Mouse (Mus musculus) CD4-positive helper T cell, adult 2 months (primary cell): Measurements from ENCODE around the gene Gtf2ird1.

Source experiments
- DNase-seq: peaks from one replicate; pipeline ENCODE4 v3.0.0-alpha.2; 2012; ENCODE audit warnings: low read depth, missing footprints, low spot score

Gtf2ird1 gene

DNA sequence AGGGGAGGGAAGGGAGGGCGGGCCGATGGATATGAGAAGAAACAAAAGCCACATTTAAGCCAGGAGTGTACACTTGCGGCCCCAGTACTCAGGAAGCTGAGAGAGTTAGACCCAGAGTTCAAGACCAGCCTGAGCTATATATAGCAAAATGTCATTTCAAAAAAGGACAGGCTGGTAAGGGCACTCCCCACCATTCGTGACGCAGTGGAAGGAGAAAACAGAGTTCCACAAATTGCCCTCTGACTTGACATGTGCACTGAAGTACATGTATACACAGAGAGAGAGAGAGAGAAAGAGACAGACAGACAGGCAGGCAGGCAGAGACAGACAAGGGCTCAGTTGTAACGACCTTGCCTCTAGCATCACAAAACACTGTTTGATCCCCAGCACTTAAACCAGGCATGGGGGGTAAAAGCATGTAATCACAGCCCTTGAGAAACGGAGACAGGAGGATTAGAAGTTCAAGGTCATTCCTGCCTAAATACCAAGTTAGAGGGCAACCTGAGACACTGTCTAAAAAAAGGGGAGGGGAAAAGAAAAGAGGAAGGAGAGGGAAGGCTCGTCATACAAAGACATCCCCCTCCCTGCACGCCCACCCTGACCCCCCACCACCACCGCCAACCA lies 11.2 kb downstream of the Gtf2ird1 start:
- peak; percentile 45 for DNase-seq

GRCm38 (mm10) chr5:134444473-134444872 lies 12.0 kb downstream of the Gtf2ird1 start:
- peak; percentile 81 for DNase-seq

DNA sequence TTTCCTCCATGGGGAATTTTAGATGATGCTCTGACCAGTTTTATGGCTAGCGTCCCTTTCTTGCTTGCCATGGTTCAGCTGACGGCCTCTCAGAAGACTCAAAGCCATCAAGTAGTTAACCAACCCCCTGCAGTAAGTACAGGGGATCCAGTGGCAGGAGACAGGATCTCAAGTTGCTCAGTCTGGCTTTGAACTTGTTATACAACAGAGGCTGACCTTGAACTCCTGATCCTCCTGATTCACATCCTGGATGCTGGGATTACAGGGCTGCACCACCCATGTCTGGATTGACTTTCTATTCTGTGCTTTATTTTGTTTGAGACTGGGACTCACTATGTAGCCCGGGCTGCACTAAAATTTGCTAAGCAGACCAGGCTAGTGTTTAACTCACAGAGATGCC lies 14.4 kb downstream of the Gtf2ird1 start:
- no peak for DNase-seq

GRCm38 (mm10) chr5:134441105-134441504 lies 15.4 kb downstream of the Gtf2ird1 start:
- DNase-seq, result no peak

GRCm38 (mm10) chr5:134440098-134440497 lies 16.4 kb downstream of the Gtf2ird1 start:
- no peak for DNase-seq

GRCm38 (mm10) chr5:134439481-134439880 lies 17.0 kb downstream of the Gtf2ird1 start:
- DNase-seq, result no peak

DNA sequence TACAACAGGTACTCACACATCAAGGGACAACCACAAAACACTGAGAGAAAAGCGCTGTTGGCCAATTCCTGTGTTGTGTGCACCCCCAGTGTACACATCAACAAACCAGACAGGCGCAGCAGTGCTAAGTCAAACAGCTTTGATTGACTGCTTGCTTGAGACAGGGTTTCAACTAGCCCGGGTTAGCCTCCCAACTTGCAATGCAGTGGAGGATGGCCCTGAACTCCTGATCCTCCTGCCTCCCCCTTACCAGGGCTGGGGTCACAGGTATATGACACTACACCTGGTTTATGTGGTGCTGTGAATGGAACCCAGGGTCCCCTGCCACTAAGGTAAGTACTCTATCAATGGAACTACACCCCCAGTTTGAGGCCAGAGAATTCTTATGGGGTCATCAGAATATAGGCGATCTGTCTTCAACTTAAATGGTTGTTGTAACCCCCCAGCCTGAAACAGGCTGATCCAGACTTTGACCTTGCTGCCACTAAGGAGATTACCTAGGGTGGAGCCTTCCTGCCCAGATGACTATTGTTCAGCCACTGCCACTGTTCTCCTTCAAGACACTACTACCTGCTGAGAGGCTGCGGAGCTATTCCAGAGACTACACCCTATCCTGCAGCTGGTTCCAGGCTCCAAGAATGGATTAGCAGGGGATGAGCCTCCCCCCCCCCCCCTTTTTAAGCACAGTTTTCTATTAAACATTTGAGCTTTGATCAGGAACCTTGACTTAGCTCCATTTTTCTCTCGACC lies 17.7 kb downstream of the Gtf2ird1 start:
- DNase-seq, result no peak

DNA sequence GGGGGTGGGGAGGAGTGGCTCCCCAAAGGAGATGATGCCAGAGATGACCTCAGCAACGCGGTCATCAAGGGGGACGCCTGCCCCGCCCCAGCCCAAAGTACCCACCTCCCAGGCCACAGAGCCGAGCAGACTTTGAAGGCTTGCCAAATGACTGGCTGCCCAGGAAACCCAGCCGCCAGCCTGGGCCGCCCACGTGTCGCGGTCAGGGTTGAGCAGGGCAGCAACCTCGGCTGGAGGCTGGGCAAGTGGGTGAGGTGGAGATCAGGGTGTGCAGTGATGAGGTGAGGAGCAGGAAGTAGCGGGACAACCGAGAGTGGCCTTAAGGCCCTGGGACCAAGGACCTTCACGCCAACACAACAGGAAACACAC lies 19.1 kb downstream of the Gtf2ird1 start:
- DNase-seq, result peak; percentile 72

DNA sequence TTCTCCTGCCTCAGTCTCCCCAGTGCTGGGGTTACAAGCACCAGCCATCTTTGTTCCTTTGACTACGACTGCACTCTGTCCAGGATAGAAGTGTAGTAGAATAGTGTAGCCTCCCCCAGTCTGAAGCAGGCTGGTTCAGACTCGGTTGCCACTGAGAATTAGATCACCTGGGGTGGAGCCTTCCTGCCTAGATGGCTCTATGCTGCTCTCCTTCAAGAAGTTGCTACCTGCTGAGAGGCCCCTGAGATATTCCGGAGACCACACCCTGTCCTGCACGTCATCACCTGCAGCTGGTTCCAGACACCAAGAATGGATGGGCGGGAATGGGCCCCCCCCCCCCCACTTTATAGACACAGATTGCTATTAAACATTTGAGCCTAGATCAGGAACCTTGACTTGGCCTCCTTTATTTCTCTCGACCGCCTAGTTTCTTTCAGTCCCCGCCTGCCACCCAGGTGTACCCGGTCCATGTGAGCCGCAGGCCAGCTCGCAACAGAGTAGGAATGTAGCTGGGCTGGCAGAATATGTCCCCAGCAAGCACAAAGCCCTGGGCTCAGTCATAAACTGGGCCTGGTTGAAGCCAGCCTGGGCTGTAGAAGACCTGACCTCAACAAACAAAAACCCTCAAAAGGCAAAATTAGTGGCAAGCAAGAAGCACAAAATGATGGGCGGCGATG lies 19.6 kb downstream of the Gtf2ird1 start:
- no peak for DNase-seq

DNA sequence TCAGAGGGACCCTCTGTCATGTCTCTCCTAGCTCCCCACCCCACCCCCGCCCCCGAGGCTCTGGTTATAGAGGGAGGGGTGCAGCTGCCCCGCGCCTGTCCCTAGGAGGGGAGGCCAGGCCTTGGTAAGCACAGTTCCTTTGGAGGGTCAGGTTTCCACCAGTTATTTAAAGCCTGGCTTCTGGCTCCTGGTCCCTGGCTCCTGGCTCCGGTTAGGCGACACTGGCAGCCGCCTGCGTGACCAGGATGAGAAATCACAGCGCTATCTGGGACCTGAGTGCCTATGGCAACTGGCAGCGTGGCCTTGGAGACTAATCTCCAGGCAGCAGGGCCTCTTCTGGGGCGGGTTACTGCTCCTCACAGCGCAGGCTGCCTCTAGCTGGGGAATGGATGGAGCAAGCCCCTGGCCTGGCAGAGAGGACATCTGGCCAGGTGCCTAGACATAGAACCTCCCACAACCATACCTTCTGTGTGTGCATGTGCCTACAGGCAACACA lies 20.6 kb downstream of the Gtf2ird1 start:
- no peak for DNase-seq

DNA sequence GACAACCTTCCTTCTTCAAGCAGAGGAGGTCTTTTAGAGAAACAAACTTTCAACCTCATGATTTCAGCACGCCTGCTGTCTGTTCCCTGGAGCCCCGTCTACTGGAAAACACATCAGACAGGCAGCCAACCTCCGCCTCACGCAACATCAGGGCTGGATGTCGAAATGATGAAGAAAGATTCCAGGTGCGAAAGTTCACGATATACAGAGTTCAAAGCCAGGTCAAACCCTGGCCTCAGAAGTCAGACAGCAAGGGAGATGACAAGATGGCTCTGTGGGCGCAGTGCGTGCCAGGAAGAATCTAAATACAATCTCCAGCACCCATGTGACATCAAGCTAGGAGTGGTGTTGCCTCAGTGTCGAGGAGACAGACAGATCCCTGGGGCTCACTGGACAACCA lies 23.4 kb downstream of the Gtf2ird1 start:
- no peak for DNase-seq

DNA sequence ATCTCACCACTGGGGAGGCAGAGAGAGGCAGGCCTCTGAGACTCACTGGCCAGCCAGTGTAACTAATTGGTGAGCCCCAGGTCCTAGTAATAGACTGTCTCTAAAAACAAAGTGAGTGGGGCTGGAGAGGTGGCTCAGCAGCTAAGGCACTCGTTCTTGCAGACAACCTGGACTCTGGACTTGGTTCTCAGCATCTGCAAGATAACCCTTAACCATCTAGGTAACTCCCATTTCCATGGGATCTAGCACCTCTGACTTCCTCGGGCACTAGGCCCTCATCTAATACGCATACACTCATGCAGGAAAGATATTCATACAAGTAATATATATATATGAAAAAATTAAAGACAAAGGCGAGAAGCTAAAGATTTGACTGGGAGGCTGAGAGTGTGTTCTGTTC lies 26.4 kb downstream of the Gtf2ird1 start:
- no peak for DNase-seq

DNA sequence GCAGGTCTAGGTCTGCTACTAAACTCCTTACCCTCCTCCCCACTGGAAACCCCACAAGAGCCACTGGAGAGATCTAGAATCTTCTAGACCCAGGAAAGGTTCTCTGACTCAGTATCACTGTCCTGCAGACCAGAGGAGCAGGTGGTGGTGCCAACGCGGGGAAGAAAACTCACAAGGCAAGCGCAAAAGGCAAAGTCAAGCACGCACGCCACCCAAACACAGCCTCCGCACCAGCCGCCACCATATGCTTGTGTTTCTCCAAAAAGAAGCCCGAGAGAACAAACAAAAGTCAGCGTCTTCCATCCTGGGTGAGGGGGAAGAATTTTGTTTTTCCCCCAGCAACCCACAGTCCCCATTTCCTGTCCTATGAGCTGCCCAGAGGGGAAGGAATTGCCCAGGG lies 28.9 kb downstream of the Gtf2ird1 start:
- DNase-seq, result no peak

DNA sequence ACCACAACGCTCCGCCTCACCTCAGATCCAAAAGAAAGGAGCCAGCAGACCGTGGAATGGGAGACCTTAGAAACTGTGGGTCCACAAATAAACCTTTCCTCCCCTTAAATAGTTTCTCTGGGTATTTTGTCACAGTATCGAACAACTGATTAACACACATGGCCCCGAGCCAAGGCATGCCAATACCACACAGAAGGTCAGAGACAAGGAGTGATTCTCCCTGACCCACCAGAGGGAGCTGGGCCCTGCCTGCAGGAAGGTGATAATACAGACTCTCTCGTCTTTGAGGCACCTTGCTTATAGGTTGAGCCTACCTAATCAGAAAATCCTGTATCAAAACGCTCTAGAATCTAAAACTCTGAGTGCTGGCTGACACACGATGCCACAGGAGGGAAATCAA lies 30.9 kb downstream of the Gtf2ird1 start:
- no peak for DNase-seq

- no peak for DNase-seq
Observed at GRCm38 (mm10) chr5:134423930-134424329, 32.6 kb downstream of the Gtf2ird1 start.

DNA sequence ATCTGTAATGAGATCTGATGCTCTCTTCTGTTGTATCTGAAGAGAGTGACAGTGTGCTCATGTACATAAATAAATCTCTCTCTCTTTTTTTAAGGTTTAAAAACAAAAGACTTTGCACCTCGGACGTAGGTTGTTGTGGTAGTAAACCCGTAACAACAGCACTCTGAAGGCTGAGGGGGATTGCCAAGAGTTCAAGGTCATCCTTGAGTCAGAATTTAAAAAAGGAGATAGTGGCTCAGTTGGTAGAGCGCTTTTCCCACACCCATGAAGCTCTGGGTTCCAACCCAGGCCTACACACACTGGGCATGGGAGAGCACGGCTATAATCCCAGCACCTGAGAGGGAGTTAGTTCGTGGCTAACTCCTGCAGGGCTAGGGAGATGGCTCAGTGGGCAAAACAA lies 33.1 kb downstream of the Gtf2ird1 start:
- DNase-seq, result no peak

- no peak for DNase-seq
Observed at GRCm38 (mm10) chr5:134422265-134422925, 34.1 kb downstream of the Gtf2ird1 start.

DNA sequence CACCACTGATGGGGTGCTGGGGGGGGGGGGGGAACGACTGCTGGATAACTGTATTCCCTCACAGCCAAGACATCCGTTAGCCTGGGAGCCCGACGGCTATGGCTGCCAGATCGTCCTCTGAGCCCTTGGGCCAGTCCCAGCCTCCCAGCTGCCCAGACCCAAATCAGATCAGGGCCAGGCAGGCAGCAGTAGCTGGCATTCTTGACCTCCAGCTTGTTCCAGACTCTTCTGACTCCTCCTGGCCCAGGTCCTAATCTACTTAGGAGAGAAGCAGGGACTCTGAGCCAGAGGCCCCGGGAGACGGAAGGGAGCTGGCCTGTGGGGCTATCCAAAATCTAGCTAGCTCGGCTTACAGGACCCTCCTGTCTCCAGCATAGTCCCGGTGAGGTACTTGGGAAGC lies 35.5 kb downstream of the Gtf2ird1 start:
- no peak for DNase-seq

DNA sequence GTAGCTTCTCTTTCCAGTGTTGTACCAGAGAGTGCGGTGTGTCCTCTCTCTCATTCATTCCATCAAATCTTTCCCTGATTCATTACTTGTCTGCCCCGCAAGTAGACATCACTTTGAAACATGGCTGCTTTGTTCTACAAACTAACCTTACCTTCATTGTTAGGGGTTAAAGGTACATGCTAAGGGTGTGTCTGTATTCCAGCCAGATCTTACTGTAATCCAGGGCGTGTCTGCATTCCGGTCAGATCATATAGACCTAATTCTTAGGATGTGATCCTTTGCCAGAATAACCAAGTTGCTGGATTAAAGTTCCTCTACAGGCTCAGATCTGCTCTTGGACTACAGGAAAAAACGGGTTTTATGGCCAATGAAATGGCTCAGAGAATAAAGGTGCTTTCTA lies 36.8 kb downstream of the Gtf2ird1 start:
- DNase-seq, result no peak

DNA sequence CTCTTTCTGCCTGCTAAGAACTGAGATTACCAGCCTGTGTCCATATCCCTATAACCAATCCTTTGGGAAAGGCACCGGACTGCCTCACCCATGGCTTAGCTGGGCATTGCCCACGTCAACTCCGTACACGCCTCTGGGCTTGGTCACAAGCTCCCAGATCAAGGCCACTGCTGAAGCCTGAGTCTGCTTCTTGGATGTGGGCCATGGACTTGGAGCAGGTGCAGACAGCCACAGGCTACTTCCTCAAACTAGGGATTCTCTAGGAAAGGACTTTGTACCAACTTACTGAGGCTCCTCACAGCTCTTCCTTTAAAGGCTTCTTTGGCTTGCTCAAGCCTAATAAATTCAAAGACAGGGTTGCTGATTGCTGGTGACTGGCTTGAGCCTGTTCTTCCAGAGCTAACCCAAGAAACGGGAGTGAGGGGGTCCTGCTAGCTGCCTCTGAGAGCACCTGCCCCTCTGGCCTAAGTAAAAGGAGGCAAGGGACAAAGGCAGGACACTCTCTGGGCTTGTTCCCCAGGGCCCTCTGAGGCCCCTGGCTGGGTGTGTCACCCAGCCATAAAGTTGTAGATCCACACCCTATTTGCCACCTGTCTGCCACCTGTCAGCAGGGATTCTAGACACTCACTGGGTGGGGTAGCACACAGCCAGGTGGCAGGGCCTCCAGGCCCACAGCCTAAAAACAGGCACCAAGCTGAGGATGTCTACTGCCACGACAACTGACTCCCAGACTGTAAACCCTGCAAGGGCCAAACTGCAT lies 38.0 kb downstream of the Gtf2ird1 start:
- no peak for DNase-seq

- no peak for DNase-seq
Observed at GRCm38 (mm10) chr5:134412341-134412740, 44.2 kb downstream of the Gtf2ird1 start.
